Mouse (Mus musculus): ENCODE measurements around the gene Ttpal.

DNA sequence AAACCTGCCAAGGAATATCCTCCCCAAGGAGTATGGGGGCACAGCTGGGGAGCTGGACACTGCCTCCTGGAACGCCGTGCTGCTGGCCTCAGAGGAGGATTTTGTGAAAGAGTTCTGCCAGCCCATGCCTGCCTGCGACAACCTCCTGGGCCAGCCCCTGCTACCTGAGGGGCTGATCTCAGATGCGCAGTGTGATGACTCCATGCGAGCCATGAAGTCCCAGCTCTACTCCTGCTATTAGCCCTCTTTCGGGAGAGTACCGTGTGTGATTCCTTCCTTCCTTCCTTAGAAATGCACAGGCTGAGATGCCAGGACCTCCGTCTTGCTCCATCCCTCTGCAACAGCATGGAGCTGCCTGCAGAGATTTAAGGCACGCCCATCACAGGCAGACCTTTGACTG lies 13.3 kb downstream of the Ttpal start:
- TF ChIP-seq CTCF (IDR thresholded peaks at IDR 0.05; ENCODE audit: borderline replicate concordance, insufficient read depth, low read length) (no peak), POLR2A (IDR thresholded peaks at IDR 0.05; ENCODE audit: low read depth, low read length) (no peak)

Data from embryonic fibroblast, embryonic 13.5 days (primary cell).